Mouse (Mus musculus): ENCODE measurements around the gene Gosr1. TPM values are rescaled to one million over a fixed set of nuclear protein-coding genes. Genes with fewer than 3 reads are reported as not detected.

Gosr1 gene
- total RNA-seq, 2 experiments from 2014 or later, result 28.1 to 33.8 TPM

GRCm38 (mm10) chr11:76742511-76742910 is 20.9 kb downstream of the Gosr1 start:
- no peak for DNase-seq
- intact Hi-C loops (cut with DNase I), result no loop called here

- intact Hi-C loops (cut with DNase I), result no loop called here
- DNase-seq, result peak in 1 of 2 experiments; percentile 20
Measured at GRCm38 (mm10) chr11:76739125-76739524, 24.3 kb downstream of the Gosr1 start.

GRCm38 (mm10) chr11:76735753-76736324 is 27.5 kb downstream of the Gosr1 start:
- intact Hi-C loops (cut with DNase I), result no loop called here
- no peak for DNase-seq

GRCm38 (mm10) chr11:76734560-76734959 is 28.8 kb downstream of the Gosr1 start:
- DNase-seq, result no peak
- intact Hi-C loops (cut with DNase I), result no loop called here

GRCm38 (mm10) chr11:76730650-76731049 is 32.7 kb downstream of the Gosr1 start:
- intact Hi-C loops (cut with DNase I), result no loop called here
- no peak for DNase-seq

DNA sequence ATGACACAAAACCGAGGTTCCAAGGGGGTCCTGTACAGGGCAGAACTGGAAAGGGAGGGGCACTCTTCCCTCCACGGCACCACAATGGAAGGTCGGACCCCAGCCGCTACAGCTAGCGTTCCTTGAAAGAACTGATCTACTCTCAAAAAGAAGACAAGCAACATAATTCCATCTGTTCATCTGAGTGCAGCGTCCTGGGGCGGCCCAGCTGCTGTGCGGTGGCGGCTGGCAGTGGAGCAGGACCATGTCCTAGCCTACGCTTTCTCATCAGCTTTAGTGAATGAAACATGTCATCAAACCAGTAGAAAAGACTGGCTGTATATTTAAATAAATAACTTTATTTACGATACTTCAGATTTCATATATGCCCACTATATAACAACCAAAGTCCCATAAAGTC is 35.3 kb downstream of the Gosr1 start:
- intact Hi-C loops (cut with DNase I), result no loop called here
- DNase-seq, result no peak

GRCm38 (mm10) chr11:76723911-76724310 is 39.5 kb downstream of the Gosr1 start:
- intact Hi-C loops (cut with DNase I), result no loop called here
- no peak for DNase-seq

DNA sequence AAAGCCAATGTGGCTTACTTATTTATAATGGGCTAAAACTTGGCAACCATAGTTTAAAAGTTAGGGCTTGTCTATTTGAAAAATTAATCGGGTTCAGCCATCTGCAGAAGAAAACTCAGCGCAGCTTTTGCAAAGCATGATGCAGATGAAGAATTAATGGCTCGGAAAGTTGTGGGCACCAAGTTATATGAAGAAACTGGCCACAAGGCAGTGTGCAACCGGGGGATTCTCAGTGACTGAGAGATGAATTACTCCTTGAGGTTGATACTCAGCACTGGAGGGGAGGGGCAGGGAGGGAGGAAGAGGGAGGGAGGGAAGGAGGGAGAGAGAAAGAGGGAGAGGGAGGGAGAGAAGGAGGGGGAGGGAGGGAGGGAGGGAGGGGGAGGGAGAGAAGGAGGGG is 46.4 kb downstream of the Gosr1 start:
- intact Hi-C loops (cut with DNase I), result no loop called here
- no peak for DNase-seq

DNA sequence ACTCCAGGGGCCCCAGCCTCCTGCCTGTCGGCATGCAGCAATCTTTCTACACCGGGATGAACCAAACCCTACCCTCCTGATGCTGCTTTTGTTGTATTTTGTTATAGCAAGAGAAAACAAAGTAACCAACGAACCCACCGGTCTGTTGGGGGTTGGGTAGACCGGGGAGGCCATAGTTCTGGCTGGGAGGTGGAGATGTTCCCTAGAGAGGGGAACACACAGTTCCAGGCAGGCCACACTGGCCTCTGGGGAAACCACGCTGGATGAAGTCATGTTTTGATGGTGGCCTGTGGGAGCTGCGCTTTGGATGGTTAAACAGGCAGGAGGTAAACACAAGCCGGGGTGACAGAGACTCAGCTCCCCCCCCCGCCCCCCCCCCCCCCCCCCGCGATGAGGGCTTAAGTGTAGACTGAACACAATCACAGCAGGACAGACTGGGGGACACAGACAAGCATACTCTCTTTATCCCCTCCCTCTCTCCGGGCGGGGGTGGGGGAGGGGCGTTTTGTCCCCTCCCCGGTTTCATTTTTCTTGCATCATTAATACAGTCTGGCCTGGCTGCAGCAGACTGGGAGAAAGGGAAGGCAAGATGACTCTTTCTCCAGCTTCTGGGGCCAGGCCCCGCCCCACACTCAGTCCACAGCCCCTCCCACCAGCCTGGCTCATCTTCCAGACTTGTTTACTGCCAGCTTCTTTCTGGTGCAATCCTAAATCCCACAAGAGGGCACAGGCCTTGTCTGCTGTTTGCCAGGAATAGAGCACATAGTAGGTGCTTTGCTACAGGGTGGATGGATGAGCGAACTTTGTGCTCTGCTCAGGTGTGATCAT is 53.5 kb downstream of the Gosr1 start:
- DNase-seq, result peak; percentile 39 to 48

GRCm38 (mm10) chr11:76708881-76709280 is 54.5 kb downstream of the Gosr1 start:
- intact Hi-C loops (cut with DNase I), result no loop called here
- peak in 1 of 2 experiments; percentile 10 for DNase-seq

More for the DNA sequence above, 53.5 kb downstream of the Gosr1 start:
- intact Hi-C loops (cut with DNase I), result no loop called here

DNA sequence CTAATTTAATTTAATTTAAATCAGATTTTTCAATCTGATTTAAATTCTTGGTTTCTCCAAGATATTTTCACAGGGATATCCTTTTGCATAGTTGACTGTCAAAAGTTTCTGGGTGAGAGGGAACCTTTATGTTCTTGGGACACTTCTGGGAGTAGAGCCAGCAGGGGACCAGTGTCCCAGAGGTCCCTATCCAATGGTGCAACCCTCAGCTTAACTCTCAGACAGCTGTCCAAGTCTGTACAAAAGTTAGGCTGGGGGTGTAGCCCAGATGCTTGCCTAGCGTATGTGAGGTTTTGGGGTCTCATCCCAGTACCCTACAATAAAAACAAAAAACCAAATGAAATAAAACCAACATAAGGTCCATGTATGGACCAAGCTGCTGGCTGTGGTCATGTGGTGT is 55.3 kb downstream of the Gosr1 start:
- DNase-seq, result peak; percentile 23 to 27
- intact Hi-C loops (cut with DNase I), result no loop called here

DNA sequence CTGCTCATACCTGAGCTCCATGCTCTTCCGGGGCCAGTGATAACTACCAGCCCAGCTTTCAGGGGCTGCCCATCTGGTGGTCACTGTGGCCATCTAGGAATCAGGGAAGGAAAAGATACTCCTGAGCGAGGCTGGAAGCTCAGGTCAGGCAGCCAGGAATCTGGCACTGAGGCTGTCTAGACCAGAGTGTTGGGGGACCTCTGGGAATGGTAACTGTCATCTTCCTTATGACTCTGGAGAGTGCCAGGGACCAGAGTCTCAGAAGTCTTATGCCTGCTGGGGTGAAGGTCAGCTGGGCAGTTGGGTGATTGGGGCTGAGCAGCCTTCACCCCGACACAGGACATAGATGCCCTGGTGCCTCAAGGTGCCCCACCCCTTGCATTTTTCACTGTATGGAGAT is 55.7 kb downstream of the Gosr1 start:
- DNase-seq, result no peak
- intact Hi-C loops (cut with DNase I), result no loop called here

DNA sequence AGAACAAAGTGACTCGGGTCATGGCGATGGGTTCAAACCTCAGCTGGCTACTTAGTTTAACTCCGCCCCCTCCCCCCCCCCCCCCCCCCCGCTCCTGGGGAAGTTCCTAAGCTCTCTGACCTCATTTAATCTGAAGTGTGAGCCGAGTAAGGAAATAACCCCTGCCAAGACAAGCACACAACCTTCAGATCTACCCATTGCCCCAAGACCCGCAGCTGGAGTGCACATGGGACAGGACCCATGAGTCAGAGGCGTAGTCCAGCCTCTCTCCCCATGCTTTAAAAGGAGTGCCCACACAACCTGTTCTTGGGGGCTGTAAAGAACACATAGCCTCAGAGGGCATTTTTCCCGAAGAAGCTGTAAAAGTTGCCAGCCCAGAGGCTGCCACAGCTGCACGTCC is 63.8 kb downstream of the Gosr1 start:
- intact Hi-C loops (cut with DNase I), result no loop called here
- no peak for DNase-seq

- intact Hi-C loops (cut with DNase I), result no loop called here
- DNase-seq, result no peak
Measured at GRCm38 (mm10) chr11:76695810-76696209, 67.6 kb downstream of the Gosr1 start.

DNA sequence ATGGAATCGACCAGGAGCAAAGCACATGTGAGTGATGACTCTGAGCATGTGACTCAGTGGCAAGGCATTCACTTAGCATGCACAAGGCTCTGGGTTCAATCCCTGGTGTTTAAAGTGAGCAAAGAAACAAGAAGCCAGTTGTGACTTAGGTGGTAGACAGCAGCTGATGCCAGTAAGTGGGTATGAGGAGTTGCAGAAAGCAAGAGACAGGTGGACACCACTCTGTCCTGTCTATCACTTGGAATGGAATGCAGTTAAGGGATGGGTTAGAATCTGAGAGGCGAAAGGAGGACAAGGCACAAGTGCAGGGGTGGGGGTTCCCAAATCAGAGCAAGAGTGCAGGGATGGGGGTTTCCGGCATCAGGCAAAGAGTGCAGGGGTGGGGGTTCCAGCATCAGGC is 71.3 kb downstream of the Gosr1 start:
- intact Hi-C loops (cut with DNase I), result no loop called here
- DNase-seq, result no peak

GRCm38 (mm10) chr11:76685604-76686003 is 77.8 kb downstream of the Gosr1 start:
- intact Hi-C loops (cut with DNase I), result no loop called here
- DNase-seq, result no peak

GRCm38 (mm10) chr11:76679508-76679907 is 83.9 kb downstream of the Gosr1 start, which contains the start of gene Trarg1:
Trarg1 (plus strand) TSS chr11:76679808.
- intact Hi-C loops (cut with DNase I), result loop anchor here (5.0 kb wide), 1 partner anchor 218 kb away; no protein-coding TSS in a partner anchor
- peak in 1 of 2 experiments; percentile 23 for DNase-seq

Other genes starting within 250 kb of the Gosr1 start
- gene Abr, start 141.3 kb downstream of the Gosr1 start, total RNA-seq (2021), result 10 to 100 TPM; 29.4 to 34.3 TPM
- not detected for gene Bhlha9, start 91.1 kb downstream of the Gosr1 start, total RNA-seq (2021)
- 1 to 10 TPM; 5.0 to 5.1 TPM for gene Trarg1, start 83.8 kb downstream of the Gosr1 start, total RNA-seq (2021)
- 10 to 100 TPM; 51.4 to 58.7 TPM for gene Cpd, start 83.4 kb upstream of the Gosr1 start, total RNA-seq (2021)
- gene Tmigd1, start 138.6 kb upstream of the Gosr1 start, total RNA-seq (2021), result under 1 TPM; 0.80 to 0.84 TPM
- 10 to 100 TPM; 46.0 to 47.1 TPM for gene Blmh, start 161.2 kb upstream of the Gosr1 start, total RNA-seq (2021)
- gene Slc6a4, start 235.0 kb upstream of the Gosr1 start, total RNA-seq (2021), result 1 to 10 TPM; 1.2 to 1.4 TPM